Mouse (Mus musculus) testis, adult 2 months (tissue): ENCODE data around the gene Sit1.

Source experiments
- CTCF ChIP-seq: fragments of 200-500 bp; IDR thresholded peaks from 2 replicates; pipeline ENCODE4 v1.5.1; 2012; ENCODE audit warnings: low read depth, mild to moderate bottlenecking, inconsistent platforms, low read length, moderate library complexity; ENCODE audit not compliant: control insufficient read depth, insufficient read depth, insufficient replicate concordance
- POLR2A ChIP-seq: fragments of 200-500 bp; IDR thresholded peaks from 2 replicates; pipeline ENCODE4 v1.6.1; 2012; ENCODE audit warnings: low read depth, mild to moderate bottlenecking, inconsistent platforms, low read length, moderate library complexity; ENCODE audit not compliant: control insufficient read depth

DNA sequence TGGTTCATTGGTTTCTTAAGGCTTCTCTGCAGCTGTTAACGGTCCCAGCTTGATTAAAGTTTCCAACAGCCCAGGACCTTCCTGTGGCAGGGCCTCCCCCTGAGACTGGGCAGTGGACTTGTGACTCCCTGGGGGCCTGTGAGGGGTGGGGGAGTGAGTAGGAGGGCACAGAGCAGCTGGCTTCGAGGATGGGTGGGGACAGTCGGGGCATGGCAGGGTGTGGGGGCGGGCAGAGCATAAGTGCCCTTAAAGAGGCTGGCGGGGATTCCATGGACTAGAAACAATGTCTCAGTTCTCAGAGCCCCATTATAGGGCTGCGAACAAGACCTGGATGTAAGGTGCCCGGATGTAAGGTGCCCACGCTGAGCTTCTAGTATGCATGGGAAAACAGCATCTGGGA lies 26.4 kb downstream of the Sit1 start:
- TF ChIP-seq CTCF: no peak
- no peak for TF ChIP-seq POLR2A
